Mouse (Mus musculus) heart, adult 2 months (tissue): ENCODE measurements around the gene Insr.

Source experiments
- CTCF ChIP-seq: fragments of 200-600 bp; IDR thresholded peaks from 2 replicates; pipeline ENCODE4 v1.8.1; 2022; ENCODE audit warnings: antibody characterized with exemption, mild to moderate bottlenecking, moderate library complexity
- EP300 ChIP-seq: fragments of 200-500 bp; IDR thresholded peaks from 2 replicates; pipeline ENCODE4 v1.6.1; 2011; ENCODE audit warnings: low read depth, low read length, control low read depth; ENCODE audit not compliant: insufficient read depth

DNA sequence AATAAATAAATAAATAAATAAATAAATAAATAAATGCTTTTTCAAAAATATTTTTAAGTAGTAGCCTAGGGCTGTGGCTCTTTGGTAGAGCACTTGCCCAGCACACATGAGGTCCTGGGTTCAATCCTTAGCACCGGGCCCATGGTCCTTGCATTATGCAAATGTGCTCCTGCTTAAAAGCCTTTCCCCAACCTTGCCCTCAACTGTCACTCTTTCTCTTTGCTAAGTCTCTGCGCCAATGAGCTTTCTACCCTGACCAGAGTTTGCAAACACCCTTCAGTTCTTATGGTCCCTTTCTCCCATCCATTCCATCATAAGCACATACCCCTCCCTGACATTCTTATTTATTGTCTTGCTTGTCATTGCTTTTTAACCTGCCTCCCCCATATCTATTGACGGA is 1.9 kb upstream of the Insr start:
- TF ChIP-seq EP300 (no peak), CTCF (no peak)
